Mouse (Mus musculus) midbrain, embryonic 11.5 days (tissue): ENCODE results near the gene Larp4. TPM values are rescaled to one million over a fixed set of nuclear protein-coding genes. Genes with fewer than 3 reads are reported as not detected.
A peak's percentile ranks its signal among the peaks of the same experiment; 100 is the strongest.

ENCODE experiments used
- ATAC-seq: fragments of 200-750 bp; cut with Nextera tagmentation; 2 replicates; pipeline ENCODE4 v1.8.0; 2017; ENCODE audit warnings: moderate TSS enrichment, moderate library complexity; ENCODE audit not compliant: low FRiP score
- DNase-seq: peaks from one replicate; pipeline ENCODE4 v3.0.0; 2015; ENCODE audit warnings: low spot score; ENCODE audit errors: missing footprints
- H3K27ac ChIP-seq: fragments of 300-500 bp; sonication (generic); 2 replicates; pipeline ENCODE4 v1.5.1; 2014; ENCODE audit warnings: low read depth, low read length
- H3K27me3 ChIP-seq: fragments of 300-500 bp; sonication (generic); 2 replicates; pipeline ENCODE4 v1.6.1; 2014; ENCODE audit warnings: mild to moderate bottlenecking, low read length, moderate library complexity, mixed read lengths; ENCODE audit not compliant: control insufficient read depth, insufficient read depth
- H3K36me3 ChIP-seq: fragments of 300-500 bp; sonication (generic); 2 replicates; pipeline ENCODE4 v1.6.1; 2014; ENCODE audit warnings: mild to moderate bottlenecking, low read length, moderate library complexity, mixed read lengths; ENCODE audit not compliant: control insufficient read depth, insufficient read depth
- H3K4me1 ChIP-seq: fragments of 300-500 bp; sonication (generic); 2 replicates; pipeline ENCODE4 v1.6.1; 2014; ENCODE audit warnings: low read length; ENCODE audit not compliant: control insufficient read depth, insufficient read depth
- H3K4me2 ChIP-seq: fragments of 300-500 bp; sonication (generic); 2 replicates; pipeline ENCODE4 v1.6.1; 2014; ENCODE audit warnings: mild to moderate bottlenecking, moderate library complexity
- H3K4me3 ChIP-seq: fragments of 300-500 bp; sonication (generic); 2 replicates; pipeline ENCODE4 v1.5.1; 2014; ENCODE audit warnings: low read depth, low read length
- H3K9ac ChIP-seq: fragments of 300-500 bp; sonication (generic); 2 replicates; pipeline ENCODE4 v1.6.1; 2014; ENCODE audit warnings: low read length
- H3K9me3 ChIP-seq: fragments of 300-500 bp; sonication (generic); 2 replicates; pipeline ENCODE4 v1.6.1; 2016; ENCODE audit warnings: low read length; ENCODE audit not compliant: control insufficient read depth
- WGBS: fragments of 180-500 bp; shearing (Covaris S2); extraction: QIAGEN DNeasy Blood & Tissue Kit; methylation state at CpG from one replicate; pipeline ENCODE4 v1.1.7; 2014; 5-methylcytosine and 5-hydroxymethylcytosine counted together
- polyA plus RNA-seq: library from polyadenylated mRNA; unstranded; fragments of >200 nt; fragmentation: Nextera tagmentation; extraction: Ambion mirVana; gene quantifications from 2 replicates; pipeline ENCODE4 v1.2.1, GENCODE M21; 2014

The Larp4 gene
- polyA plus RNA-seq, 1 experiment from 2014 or later: 36.9 TPM

GRCm38 (mm10) chr15:100059626-100060311 is 89.9 kb downstream of the Larp4 start:
- DNase-seq: no peak

DNA sequence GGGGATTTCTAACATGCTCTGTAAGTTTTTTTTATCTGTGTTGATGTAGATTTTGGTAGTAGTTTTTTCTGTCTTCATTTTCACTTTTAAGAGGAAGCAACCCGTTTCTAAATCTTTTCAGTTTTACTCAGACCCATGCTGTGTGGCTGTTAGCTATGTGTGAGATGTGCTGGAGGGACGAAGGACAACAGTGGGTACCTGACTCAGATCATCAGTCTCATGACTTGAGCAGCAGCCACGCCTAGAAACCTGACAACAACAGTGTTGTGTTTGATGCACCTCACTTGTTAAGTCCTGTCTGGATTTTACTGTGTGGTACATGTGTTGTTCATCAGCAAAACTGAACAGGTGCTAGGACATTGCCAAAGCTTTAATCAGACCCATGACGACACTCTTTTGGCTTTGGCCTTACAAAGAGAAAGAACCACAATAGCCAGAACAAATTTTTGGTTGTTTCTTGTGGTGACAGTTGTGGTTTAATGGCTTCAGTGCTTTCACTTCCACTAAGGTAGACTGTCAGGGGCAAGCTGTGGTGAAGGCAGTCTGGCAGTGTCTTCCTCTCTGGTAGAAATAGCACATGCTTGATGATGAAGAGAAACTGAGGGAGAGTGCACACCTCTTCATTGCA is 90.8 kb downstream of the Larp4 start:
- H3K4me1 ChIP-seq: no peaks in the 10 kb centered on the region
- no peaks in the 10 kb centered on the region for H3K36me3 ChIP-seq
- H3K4me2 ChIP-seq: no peak overlapping the region
- ATAC-seq (no peak), DNase-seq (no peak)
- no peaks in the 10 kb centered on the region for H3K27me3 ChIP-seq
- WGBS: 83% methylated on average over 4 of the region's 4 CpGs
- H3K4me3 ChIP-seq: no peak overlapping the region
- no peak overlapping the region for H3K27ac ChIP-seq
- H3K9ac ChIP-seq: no peak overlapping the region
- H3K9me3 ChIP-seq: no peaks in the 10 kb centered on the region

More at GRCm38 (mm10) chr15:100059626-100060311, 89.9 kb downstream of the Larp4 start:
- ATAC-seq: no peak
- Histone ChIP-seq H3K4me3 (no peak overlapping the region), H3K4me2 (no peak overlapping the region), H3K27me3 (no peaks in the 10 kb centered on the region), H3K27ac (no peak overlapping the region), H3K9ac (no peak overlapping the region), H3K36me3 (no peaks in the 10 kb centered on the region), H3K9me3 (no peaks in the 10 kb centered on the region), H3K4me1 (no peaks in the 10 kb centered on the region)
- 85% methylated on average over 7 of the region's 7 CpGs for WGBS

DNA sequence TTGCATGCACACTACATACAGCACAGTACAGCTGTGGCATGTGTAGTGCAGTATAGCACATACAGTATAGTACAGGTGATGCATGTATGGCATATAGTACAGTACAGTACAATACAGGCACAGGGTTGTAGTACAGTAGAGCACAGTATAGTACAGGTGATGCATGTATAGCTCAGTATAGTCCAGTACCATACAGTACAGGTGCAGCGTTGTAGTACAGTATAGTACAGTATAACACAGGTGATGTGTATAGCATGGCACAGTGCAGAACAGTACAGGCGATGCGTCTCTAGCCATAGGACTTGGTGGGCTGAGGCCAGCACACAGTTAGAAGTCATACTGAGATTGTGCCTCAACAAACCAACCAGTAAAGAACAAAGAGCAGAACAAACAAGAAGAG is 91.5 kb downstream of the Larp4 start:
- H3K4me1 ChIP-seq: no peaks in the 10 kb centered on the region
- H3K27me3 ChIP-seq: no peaks in the 10 kb centered on the region
- H3K9ac ChIP-seq: no peak overlapping the region
- H3K4me2 ChIP-seq: no peak overlapping the region
- DNase-seq: no peak
- H3K27ac ChIP-seq: no peak overlapping the region
- no peaks in the 10 kb centered on the region for H3K36me3 ChIP-seq
- ATAC-seq: peak; percentile 40; the same call in 1 of the 2 replicates
- WGBS: 97% methylated on average over 3 of the region's 3 CpGs
- no peak overlapping the region for H3K4me3 ChIP-seq
- H3K9me3 ChIP-seq: no peaks in the 10 kb centered on the region

DNA sequence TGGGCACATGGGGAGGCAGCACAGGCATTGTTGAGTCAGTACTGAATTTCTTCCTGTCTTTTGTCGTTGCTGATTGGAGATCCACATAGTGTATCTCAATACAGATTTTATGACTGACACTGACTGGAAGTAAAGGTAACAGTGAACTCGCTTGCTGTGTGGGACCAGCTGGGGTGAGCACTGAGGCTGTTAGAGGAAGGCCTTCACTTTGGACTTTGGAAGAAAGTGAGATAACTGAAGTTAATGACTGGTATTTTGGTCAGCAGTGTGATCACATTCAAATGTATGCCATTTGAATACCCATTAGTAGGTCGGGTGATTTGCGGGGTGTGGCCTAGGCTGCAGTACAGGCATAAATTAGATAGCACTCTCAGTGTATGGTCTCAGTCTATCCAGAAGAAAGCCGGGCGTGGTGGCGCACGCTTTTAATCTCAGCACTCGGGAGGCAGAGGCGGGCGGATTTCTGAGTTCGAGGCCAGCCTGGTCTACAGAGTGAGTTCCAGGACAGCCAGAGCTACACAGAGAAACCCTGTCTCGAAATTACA is 93.4 kb downstream of the Larp4 start:
- H3K9me3 ChIP-seq: no peaks in the 10 kb centered on the region
- H3K9ac ChIP-seq: no peak overlapping the region
- H3K27ac ChIP-seq: no peak overlapping the region
- 92% methylated on average over 13 of the region's 13 CpGs for WGBS
- no peaks in the 10 kb centered on the region for H3K36me3 ChIP-seq
- no peak for ATAC-seq
- DNase-seq: no peak
- no peak overlapping the region for H3K4me3 ChIP-seq
- no peaks in the 10 kb centered on the region for H3K4me1 ChIP-seq
- no peak overlapping the region for H3K4me2 ChIP-seq
- H3K27me3 ChIP-seq: no peaks in the 10 kb centered on the region

Other genes with a start within 250 kb of the Larp4 start
- gene Cox14, start 244.4 kb upstream of the Larp4 start, polyA plus RNA-seq: 135 and 140 TPM in 2 replicates
- 57.8 and 59.6 TPM in 2 replicates for gene Cers5, start 197.2 kb upstream of the Larp4 start, polyA plus RNA-seq
- gene Lima1, start 94.6 kb upstream of the Larp4 start, polyA plus RNA-seq: 22.0 and 25.9 TPM in 2 replicates
- gene Fam186a, start 3.0 kb upstream of the Larp4 start, polyA plus RNA-seq: not detected in 2 replicates
- 22.3 and 23.9 TPM in 2 replicates for gene Dip2b, start 68.6 kb downstream of the Larp4 start, polyA plus RNA-seq